Mouse (Mus musculus) left cerebral cortex, postnatal 36 days (tissue): Measurements from ENCODE around the gene Ccdc189. TPM values are rescaled to one million over a fixed set of nuclear protein-coding genes. Genes with fewer than 3 reads are reported as not detected.
"Not testable (repeated sequence)": the region's sequence is repeated elsewhere in the genome, so short reads cannot be mapped to it uniquely, and the experiment has no call there.

Experiments used
- DNase-seq, 2 experiments: peaks; one replicate each; pipeline ENCODE4 v3.0.0; 2021 to 2022; ENCODE audit warnings: low spot score in 2 of 2, mixed read lengths in 1 of 2
- intact Hi-C: fragments of 180-260 bp; cut with DNase I; formaldehyde crosslinking; loops from one replicate; pipeline ENCODE4 v1.15.1; 2025
- total RNA-seq, 2 experiments: library from RNA; stranded (reverse); gene quantifications; 2 replicates each; pipeline ENCODE4 v1.2.3; 2021

Ccdc189 gene
- 1 to 10 TPM; 9.3 to 9.7 TPM for total RNA-seq

- intact Hi-C loops, result no loop called here
- peak; percentile 93 to 95 for DNase-seq
Observed at GRCm38 (mm10) chr7:127588011-127588871, at the start of gene Ccdc189, which contains the start of gene Rnf40. TSS of gene Ccdc189 (minus strand) at chr7:127588595. TSS of gene Rnf40 (plus strand) at chr7:127588767.

- intact Hi-C loops, result loop anchor here (1.0 kb wide), 1 partner anchor 23 kb away; no protein-coding TSS in a partner anchor
- DNase-seq, result peak; percentile 77 to 82
Observed at GRCm38 (mm10) chr7:127636963-127637362, 48.6 kb upstream of the Ccdc189 start.

DNA sequence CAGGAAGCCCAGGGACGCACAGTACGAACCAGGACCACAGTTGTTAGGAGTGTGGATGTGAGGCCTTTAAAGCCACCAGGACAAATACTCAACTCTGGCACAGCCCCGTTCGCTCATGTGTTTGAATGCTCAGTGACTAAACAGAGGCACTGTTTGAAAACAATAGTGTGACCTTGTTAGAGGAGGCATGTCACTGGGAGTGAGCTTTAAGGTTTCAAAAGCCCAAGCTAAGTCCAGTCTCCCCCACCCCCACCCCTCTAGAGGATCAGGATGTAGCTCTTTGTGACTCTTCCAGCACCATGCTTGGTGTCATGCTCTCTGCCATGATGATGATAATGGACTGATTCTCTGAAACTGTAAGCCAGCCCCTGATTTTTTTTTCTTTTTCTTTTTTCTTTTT is 43.0 kb upstream of the Ccdc189 start:
- intact Hi-C loops, result no loop called here

GRCm38 (mm10) chr7:127628646-127629045 is 40.3 kb upstream of the Ccdc189 start:
- DNase-seq, result no peak
- intact Hi-C loops, result no loop called here

More for the DNA sequence above, 43.0 kb upstream of the Ccdc189 start:
- DNase-seq, result no peak

- intact Hi-C loops, result no loop called here
- no peak for DNase-seq
Observed at GRCm38 (mm10) chr7:127626471-127626870, 38.1 kb upstream of the Ccdc189 start.

- intact Hi-C loops, result no loop called here
Observed at GRCm38 (mm10) chr7:127626039-127626438, 37.6 kb upstream of the Ccdc189 start.

DNA sequence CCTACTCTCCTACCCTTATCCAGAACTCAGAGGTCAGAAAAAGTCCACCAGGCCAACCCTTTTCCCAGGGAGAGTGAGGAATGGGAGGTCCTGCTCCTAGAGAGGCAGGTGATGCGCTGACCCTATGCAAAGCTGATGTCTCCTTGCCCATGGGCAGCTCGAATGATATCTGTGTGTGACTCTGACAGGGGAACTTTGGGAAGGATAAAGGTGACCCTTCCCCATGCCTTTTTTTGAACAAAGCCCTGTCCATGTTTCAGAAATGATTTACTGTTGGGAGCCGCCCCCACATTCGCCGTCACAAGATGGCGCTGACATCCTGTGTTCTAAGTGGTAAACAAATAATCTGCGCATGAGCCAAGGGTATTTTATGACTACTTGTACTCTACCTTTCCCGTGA is 30.0 kb upstream of the Ccdc189 start:
- intact Hi-C loops, DNase-seq: not testable (repeated sequence)

More at GRCm38 (mm10) chr7:127626039-127626438, 37.6 kb upstream of the Ccdc189 start:
- DNase-seq, result no peak

- no peak for DNase-seq
- intact Hi-C loops, result no loop called here
Observed at GRCm38 (mm10) chr7:127617962-127618361, 29.6 kb upstream of the Ccdc189 start.

GRCm38 (mm10) chr7:127616881-127617280 is 28.5 kb upstream of the Ccdc189 start:
- intact Hi-C loops, result no loop called here
- no peak for DNase-seq

- intact Hi-C loops, result no loop called here
Observed at GRCm38 (mm10) chr7:127616336-127616735, 27.9 kb upstream of the Ccdc189 start.

GRCm38 (mm10) chr7:127614891-127615843 is 26.8 kb upstream of the Ccdc189 start, which contains the start of gene Zfp629:
TSS of gene Zfp629 (minus strand) at chr7:127615797.
- peak; percentile 76 to 79 for DNase-seq
- intact Hi-C loops, result loop anchor here (1.0 kb wide), 1 partner anchor 22 kb away; no protein-coding TSS in a partner anchor

More at GRCm38 (mm10) chr7:127616336-127616735, 27.9 kb upstream of the Ccdc189 start:
- no peak for DNase-seq

GRCm38 (mm10) chr7:127614511-127614890 is 26.1 kb upstream of the Ccdc189 start:
- DNase-seq, result peak in 1 of 2 experiments; percentile 35
- intact Hi-C loops, result loop anchor here (1.0 kb wide), 1 partner anchor 23 kb away; no protein-coding TSS in a partner anchor

DNA sequence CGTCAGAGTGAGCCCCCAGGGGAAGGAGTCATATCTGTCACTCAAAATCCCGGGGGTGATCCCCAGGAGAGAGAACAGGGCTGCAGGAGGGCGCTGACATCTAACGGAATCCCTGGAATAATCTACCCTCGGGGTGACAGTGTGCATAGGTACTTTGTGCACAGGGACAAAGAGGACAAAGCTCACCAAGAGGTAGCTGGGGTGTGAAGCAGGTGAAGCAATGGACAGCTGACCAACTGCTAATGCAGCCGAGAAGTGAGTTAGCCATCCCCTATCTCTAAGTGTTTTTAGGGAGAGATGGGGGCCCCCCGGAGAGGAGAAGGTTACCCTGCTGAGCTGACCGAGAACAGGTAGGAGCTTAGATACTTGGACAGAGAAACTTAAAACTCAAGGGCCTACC is 25.7 kb upstream of the Ccdc189 start:
- no peak for DNase-seq
- intact Hi-C loops, result loop anchor here (1.0 kb wide), 1 partner anchor 23 kb away; no protein-coding TSS in a partner anchor

DNA sequence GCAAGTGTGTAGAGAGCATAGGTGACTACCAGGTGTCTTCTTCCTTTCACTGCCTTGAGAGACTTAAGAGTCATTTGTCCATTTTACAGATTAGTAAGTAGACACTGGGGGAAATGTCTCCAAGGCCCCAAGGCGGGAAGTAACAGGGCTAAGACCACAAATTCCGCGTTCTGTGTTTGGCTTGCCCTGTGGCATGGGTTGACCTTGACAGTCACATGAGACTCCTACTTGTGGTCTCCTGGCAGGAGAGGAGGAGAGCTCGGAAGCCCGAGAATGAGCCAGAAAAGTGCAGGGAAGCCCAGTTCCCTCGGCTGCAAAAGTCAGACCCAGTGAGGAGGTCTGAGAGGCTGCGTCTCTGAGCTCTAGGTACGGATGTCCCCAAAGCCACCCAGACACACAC is 25.1 kb upstream of the Ccdc189 start:
- intact Hi-C loops, result no loop called here
- DNase-seq, result no peak

DNA sequence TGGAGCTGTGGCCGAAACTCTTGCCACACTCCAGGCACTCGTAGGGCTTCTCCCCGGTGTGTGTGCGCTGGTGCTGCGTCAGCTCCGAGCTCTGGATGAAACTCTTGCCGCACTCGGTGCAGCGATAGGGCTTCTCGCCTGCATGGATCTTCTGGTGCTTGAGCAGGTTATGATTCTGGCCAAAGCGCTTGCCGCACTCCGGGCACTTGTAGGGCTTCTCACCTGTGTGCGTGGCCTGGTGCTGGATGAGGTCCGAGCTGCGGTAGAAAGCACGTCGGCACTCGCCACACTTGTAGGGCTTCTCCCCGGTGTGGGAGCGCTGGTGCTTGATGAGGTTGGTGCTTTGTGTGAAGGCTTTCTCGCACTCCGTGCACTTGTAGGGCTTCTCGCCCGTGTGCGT is 23.2 kb upstream of the Ccdc189 start:
- DNase-seq, result no peak
- intact Hi-C loops, result no loop called here

DNA sequence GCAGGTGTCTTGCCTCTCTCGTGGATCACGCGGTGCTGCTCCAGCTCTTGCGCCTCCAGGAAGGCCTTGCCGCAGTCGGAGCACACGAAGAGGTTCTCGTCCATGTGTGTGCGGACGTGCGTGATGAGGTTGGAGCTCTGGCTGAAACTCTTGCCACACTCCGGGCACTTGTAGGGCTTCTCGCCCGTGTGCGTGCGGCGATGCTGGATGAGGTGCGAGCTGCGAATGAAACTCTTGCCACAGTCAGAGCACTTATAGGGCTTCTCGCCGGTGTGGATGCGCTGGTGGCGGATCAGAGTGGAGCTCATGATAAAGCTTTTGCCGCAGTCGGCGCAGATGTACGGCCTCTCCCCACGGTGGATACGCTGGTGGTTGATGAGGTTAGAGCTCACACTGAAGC is 22.6 kb upstream of the Ccdc189 start:
- intact Hi-C loops, result no loop called here
- DNase-seq, result no peak

- intact Hi-C loops, result no loop called here
- DNase-seq, result no peak
Observed at GRCm38 (mm10) chr7:127607150-127607549, 18.8 kb upstream of the Ccdc189 start.

GRCm38 (mm10) chr7:127604256-127604655 is 15.9 kb upstream of the Ccdc189 start:
- intact Hi-C loops, result no loop called here
- DNase-seq, result no peak

GRCm38 (mm10) chr7:127602903-127603302 is 14.5 kb upstream of the Ccdc189 start:
- DNase-seq, result no peak
- intact Hi-C loops, result no loop called here

DNA sequence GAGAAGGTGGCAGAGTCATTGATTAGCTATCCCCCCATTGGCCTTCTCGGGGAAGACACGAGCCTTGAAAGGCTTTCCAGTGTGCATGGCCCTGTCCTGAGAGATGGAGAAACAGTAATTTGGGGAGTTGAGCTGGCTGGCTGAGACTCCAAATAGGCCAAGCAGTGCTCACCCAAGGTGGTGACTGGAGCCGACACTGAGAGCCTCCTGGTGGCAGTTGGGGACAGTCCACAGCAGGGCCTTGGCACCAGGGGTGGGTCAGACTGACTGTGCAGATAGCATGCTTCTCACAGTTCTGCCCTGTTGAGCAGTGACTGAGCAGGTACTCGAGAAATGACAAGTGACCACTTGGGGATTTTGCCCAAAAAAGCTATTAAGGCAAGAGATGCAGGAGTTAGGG is 13.3 kb upstream of the Ccdc189 start:
- intact Hi-C loops, result no loop called here
- no peak for DNase-seq
